Mouse (Mus musculus) right cerebral cortex, adult 18-20 months (tissue): ENCODE measurements around the gene Hist1h4d.
A peak's percentile ranks its signal among the peaks of the same experiment; 100 is the strongest.
"Not testable (repeated sequence)": the region's sequence is repeated elsewhere in the genome, so short reads cannot be mapped to it uniquely, and the experiment has no call there.

Source experiments
- DNase-seq: peaks from one replicate; pipeline ENCODE4 v3.0.0; 2022; ENCODE audit warnings: mixed read lengths

The Hist1h4d gene

DNA sequence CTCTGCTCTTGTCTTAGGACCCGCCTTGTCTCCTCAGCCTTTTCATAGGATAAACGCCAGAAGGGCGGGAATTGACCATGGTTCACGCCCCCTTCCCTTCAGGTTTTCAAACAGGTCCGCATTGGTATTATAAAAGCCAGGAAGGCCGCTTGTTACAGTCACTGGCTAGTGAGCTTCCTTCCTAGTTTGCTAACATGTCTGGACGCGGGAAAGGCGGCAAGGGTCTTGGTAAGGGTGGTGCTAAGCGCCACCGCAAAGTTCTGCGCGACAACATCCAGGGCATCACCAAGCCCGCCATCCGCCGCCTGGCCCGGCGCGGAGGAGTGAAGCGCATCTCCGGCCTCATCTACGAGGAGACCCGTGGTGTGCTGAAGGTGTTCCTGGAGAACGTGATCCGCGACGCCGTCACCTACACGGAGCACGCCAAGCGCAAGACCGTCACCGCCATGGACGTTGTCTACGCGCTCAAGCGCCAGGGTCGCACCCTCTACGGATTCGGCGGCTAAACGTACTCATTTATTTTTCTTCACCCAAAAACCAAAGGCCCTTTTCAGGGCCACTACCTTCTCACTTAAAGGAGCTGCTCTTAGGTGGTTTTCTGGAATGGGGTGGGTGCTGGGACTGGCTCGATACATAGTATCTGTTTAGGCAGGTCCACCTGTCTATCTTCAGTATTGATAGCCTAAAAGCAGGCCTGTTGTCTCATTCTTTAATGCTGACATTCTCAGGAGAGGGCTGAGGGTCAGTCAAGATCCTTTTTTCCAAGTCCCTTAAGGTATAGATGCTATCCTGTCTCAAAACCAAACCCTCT lies at the start of gene Hist1h4d:
Hist1h4d (plus strand) TSS at position 191 of the 811 bp plus-strand sequence.
- peak; percentile 96 for DNase-seq

DNA sequence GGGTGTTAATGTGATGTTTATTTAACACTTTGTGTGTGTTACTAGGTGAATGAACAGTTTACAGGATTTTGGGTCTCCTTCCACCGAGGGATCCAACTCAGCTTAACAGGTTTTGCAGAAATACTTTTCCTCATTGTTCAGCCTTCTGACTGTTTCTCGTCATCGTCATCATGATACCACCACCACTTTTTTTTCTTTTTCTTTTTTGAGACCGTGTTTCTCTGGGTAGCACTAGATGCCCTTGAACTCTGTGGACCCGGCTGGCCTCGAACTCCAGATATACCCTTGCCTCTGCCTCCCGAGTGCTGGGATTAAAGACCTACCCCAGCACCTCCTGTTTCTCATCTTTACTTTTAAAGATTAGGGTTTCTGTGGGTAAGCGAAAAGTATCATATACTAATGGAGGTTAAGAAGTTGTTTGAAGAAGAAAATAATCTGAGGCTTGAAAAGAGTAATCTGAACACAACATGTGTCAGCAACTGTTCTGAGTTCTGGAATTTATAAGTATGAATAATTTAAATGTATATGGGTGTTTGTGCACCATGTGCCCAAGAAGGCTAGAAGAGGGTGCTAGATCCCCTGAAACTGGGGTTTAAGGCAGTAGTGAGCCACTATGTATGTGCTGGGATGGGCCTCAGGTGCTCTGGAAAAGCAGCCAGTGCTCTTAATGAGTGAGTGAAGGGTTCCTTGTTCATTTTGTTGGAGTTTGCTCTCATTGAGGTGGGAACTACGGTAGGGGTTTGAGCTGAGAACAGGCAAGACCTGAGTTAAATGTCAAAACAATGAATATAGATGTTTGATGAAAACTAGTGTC lies 48.9 kb upstream of the Hist1h4d start:
- DNase-seq: no peak

DNA sequence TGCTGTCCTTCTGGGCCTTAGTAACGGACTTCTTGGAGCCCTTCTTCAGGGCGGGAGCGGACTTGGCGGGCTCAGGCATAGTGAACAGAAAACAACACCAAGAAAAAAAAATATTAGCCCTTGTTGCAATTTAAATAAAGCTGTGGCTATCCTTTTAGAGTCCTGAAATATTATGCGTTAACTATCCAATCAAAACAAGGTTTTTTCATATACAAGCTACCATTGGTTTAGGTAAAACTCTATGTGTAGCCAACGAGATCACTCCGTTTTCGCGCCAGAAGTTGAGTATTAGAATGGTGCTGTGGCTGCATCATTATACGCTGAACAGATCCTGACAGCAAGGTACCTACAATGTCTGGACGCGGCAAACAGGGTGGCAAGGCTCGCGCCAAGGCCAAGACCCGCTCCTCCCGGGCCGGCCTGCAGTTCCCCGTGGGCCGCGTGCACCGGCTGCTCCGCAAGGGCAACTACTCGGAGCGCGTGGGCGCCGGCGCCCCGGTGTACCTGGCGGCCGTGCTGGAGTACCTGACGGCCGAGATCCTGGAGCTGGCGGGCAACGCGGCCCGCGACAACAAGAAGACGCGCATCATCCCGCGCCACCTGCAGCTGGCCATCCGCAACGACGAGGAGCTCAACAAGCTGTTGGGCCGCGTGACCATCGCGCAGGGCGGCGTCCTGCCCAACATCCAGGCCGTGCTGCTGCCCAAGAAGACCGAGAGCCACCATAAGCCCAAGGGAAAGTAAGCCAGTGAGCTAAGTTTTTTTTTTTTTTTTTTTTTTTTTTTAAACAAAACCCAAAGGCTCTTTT lies 47.6 kb upstream of the Hist1h4d start, which contains the start of gene Hist1h2af:
Hist1h2af (plus strand) TSS at position 347 of the 808 bp plus-strand sequence.
- DNase-seq: peak; percentile 80

DNA sequence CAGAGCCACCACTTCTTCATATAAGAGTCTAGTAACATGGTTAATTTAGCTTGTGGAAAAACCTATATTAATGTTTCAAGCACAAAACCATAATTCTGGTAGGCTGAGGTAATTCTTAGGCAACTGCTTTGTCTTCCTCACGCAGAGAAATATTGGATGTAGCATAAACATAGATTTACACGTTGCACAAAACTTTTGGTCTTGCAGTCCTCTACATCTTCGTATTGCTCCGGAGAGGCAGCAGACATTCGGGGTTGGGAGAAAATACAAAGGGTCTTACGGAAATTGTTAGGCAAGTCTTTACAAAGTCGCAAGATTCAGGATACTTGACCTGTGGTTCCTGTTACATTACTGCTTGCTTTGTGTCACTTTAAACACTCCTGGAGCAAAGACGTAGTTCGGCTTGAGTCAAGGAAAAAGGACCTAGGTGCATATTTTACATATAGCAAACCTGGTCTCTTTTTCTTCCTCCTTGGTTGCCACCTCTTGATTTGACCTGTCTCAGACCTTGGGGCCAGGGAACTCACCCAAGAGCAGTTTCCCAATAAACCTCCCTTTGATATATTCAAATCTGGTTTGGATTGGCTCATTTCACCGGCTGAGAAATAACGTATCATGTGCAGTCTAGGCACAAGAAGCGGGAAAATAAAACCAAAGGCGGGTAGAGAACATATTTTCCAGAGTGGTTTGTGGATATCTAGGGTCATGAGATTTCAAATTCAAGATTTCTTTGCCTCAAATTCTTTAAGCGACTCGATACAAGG lies 46.8 kb upstream of the Hist1h4d start:
- DNase-seq: peak; percentile 37

DNA sequence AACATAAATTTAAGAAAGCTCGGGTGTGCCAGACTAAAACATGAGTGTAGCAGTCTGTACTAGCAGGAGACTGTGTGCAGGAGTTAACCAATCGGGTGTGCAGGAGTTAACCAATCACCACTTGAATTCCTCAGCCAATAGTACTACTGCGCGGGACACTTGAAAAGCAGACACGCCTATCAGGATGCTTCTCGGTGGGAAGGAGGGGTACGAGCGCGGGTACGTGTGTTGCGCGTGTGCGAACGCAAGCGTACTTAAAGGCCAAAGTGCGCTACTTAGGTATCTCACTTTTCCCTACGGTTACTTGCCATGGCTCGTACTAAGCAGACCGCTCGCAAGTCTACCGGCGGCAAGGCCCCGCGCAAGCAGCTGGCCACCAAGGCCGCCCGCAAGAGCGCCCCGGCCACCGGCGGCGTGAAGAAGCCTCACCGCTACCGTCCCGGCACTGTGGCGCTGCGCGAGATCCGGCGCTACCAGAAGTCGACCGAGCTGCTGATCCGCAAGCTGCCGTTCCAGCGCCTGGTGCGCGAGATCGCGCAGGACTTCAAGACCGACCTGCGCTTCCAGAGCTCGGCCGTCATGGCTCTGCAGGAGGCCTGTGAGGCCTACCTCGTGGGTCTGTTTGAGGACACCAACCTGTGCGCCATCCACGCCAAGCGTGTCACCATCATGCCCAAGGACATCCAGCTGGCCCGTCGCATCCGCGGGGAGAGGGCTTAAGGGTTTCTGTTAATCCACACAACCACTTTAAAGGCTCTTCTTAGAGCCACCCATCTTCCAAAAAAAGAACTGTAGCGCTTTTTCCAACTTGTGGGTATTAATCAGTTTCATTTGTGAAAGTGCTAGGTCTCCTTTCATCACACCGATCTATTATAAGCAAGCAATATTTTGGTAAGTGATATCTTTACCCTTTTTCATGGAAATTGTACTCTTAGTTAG lies 46.0 kb upstream of the Hist1h4d start, which contains the start of gene Hist1h3g:
Hist1h3g (plus strand) TSS at position 286 of the 939 bp plus-strand sequence.
- DNase-seq: peak; percentile 93

DNA sequence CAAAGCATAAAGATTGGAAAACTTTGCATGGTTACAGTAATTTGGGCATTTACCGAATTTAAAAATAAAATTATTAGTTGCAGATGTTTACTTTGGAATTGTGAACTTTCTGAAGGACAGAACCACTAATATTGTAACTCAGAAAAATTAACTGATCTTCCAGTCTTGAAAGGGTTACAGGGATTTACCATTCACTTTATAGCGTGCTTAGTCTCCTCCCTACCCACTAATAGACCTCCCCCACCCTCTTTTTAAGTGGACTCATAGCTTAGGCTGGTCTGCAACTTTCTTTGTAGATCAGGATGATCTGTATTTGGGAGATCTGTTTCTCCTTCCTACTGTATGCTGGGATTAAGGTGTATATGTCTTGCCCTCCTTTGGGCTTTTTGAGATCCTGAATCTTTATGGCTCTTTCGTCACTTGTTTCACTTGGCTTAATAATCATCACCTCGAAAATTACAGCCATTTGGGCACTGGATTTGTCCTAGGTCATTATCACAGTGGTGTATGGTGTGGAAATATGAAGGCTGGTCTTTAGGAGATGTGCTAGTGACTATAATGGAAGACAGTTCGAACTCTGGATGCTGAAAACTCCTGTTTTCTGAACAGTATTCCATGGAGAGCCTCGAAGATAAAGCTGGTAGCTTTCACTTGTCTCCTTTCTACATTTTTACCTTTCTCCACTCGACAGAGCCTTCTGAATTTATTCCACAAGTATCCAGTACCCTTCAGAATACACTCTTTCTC lies 45.1 kb upstream of the Hist1h4d start:
- no peak for DNase-seq

DNA sequence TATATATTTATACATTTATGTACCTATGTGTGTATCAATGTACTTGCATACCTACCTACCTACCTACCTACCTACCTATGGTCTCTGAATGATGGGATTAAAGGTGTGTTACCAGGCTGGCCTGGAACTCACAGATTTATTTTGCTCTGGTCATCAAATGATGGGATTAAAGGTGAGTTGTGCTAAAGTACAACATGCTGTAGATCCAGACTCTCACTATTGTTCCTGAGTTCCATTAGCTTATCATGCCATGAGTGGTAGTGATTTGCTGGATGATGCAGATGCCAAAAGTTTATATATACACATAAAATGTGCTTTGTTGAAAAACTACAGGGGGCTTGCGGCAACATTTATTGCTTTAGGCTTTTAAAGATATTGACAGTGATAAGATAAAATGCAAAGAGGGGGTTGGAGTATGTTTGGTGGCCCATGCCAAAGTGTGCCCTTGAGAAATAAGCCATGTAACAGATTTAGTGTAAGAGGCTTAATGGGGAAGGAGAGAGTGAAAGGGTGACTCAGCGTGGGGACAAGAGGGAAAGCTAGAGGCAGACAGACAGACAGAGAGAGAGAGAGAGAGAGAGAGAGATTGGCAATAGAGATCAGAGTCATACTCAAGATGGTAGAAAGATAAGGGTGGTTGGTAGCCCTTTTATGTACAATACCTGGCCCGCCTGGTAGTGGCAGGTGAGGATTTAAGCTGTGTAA lies 44.2 kb upstream of the Hist1h4d start:
- DNase-seq: no peak

DNA sequence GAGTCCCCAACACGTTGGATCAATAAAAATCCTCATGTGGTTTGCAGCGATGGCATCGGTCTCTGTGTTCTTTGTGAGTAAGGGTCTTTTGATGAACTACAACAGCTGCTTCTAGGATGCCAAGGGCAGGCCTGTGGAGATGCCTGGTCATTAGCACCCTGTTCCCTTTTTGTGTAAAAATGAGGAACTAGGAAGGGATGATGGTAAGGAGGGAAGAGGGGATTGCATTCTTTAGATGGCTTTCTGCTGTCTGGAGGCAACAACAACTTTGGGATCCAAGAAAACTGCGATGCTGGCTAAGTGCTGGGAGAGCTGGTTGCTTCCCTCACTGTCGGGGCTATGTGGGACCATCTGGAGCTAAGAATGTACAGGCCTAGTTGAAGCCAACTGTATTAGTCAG lies 43.1 kb upstream of the Hist1h4d start:
- DNase-seq: no peak

DNA sequence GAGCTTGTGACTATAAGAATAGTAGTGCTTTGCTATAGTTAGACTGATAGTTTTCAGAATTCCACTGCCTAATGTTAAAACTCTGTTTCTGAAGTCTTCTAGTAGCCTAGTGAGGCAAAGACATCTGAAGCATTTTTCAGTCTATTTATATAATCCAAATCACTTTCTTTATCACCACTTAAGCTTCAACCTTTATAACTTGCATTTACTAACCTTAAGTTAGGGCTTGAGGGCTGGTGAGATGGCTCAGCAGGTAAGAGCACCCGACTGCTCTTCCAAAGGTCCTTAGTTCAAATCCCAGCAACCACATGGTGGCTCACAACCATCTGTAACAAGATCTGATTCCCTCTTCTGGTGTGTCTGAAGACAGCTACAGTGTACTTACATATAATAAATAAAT lies 41.6 kb upstream of the Hist1h4d start:
- not testable (repeated sequence) for DNase-seq

DNA sequence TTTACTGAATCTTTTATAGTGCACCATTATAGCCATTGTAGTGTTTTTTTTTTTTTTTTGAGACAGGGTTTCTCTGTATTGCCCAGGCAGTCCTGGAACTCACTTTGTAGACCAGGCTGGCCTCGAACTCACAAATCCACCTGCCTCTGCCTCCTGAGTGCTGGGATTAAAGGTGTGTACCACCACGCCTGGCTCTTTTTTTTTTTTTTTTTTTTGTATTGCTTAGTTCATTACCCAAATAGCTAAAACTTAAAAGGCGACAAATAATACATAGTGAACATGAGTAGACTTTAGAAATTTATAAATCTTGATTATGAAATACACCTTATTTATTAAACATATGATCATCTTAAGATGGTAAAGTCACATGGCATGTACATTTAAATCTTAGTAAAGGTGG lies 39.9 kb upstream of the Hist1h4d start:
- no peak for DNase-seq

DNA sequence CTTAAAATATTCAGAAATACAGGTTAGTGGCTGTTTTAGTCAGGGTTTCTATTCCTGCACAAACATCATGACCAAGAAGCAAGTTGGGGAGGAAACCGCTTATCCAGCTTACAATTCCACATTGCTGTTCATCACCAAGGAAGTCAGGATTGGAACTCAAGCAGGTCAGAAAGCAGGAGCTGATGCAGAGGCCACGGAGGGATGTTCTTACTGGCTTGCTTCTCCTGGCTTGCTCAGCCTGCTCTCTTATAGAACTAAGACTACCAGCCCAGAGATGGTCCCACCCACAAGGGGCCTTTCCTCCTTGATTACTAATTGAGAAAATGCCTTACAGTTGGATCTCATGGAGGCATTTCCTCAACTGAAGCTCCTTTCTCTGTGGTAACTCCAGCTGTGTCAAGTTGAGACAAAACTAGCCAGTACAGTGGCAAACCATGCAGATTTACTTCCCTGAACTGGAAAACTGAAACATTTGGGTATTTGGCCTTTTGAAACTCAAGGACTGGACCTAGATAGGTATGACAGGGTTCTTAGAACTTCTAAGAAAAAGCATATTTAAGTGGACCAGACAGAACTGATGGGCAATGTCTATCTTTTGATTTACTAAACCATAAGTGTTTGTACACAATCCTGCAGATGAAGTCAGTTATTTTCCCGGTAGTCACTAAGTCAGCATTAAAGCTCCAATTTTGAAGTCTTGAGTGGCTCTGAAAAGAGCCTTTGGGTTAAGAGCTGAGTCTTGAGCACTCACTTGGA lies 39.0 kb upstream of the Hist1h4d start:
- not testable (repeated sequence) for DNase-seq

DNA sequence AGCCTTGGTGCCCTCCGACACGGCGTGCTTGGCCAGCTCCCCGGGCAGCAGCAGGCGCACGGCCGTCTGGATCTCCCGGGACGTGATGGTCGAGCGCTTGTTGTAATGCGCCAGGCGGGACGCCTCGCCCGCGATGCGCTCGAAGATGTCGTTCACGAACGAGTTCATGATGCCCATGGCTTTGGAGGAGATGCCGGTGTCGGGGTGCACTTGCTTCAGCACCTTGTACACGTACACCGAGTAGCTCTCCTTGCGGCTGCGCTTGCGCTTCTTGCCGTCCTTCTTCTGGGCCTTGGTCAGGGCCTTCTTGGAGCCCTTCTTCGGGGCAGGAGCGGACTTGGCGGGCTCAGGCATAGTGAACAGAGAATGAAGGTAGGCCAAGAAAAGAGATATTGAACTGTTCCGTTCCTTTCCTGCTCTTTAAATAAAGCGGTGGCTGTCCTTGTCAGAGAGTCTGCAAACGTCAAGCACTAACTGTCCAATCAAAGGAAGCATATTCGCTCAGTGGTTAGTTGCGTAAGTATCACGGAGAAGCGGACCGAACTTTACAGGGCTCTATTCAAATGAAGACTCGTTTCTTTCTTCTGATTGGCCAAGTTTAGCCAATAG lies 38.3 kb upstream of the Hist1h4d start, which contains the start of gene Hist1h2bh:
Hist1h2bh (minus strand) TSS at position 394 of the 609 bp plus-strand sequence.
- DNase-seq: peak; percentile 89

DNA sequence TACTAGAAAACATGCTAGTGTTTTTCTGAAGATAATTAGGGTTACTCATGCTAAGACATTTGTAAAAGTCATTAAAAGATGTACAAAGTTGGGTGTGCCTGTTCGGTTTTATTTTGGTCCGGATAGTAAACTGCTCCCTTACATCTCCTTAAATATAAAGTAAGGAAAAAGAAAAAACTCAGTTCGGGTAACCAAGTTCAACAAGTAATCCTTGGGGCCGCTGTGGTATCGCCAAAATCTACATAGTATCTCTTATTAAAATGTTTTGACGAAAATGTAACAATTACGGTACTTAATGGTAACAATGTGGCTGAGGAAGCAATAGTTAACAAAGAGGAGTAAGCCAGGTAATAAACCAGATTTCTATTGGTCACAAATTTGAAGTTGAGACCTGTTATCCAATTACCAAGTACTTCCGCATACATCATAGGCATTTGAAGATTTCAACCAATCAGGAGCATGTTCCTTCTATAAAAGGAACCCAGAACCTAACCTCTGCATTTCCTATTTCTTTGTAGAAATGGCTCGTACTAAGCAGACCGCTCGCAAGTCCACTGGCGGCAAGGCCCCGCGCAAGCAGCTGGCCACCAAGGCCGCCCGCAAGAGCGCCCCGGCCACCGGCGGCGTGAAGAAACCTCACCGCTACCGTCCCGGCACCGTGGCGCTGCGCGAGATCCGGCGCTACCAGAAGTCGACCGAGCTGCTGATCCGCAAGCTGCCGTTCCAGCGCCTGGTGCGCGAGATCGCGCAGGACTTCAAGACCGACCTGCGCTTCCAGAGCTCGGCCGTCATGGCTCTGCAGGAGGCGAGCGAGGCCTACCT lies 37.2 kb upstream of the Hist1h4d start, which contains the start of gene Hist1h3f:
Hist1h3f (plus strand) TSS at position 88 of the 822 bp plus-strand sequence.
- DNase-seq: peak; percentile 83

DNA sequence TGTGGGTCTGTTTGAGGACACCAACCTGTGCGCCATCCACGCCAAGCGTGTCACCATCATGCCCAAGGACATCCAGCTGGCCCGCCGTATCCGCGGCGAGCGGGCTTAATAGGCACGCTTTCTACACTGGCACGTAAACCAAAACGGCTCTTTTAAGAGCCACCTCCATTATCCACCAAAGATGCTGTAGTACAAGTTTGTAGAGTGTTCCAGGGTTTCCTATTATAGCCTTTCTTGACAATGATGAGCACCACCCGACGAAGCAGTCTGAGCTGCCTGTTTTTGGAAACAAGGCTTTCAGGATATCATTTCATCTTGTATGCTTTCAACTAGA lies 36.6 kb upstream of the Hist1h4d start:
- not testable (repeated sequence) for DNase-seq

DNA sequence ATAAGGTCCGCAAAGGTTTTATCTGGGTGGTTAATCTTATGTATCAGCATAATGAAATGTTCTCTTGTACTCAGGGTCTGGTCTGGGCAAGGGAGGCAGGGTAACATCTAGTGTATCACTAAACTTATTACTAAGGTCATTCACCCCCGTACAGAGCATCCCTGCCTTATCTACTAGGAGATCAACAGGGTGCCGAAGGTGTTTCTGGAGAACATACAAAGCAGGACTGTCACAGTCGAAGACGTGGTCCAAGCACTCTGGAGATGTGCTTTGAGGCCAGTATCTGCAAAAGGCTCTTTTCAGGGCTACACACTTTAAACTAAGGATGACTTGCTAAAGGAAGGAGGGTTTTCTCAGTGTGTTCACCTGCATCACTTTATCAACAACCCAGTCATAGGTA lies 34.7 kb upstream of the Hist1h4d start:
- no peak for DNase-seq

DNA sequence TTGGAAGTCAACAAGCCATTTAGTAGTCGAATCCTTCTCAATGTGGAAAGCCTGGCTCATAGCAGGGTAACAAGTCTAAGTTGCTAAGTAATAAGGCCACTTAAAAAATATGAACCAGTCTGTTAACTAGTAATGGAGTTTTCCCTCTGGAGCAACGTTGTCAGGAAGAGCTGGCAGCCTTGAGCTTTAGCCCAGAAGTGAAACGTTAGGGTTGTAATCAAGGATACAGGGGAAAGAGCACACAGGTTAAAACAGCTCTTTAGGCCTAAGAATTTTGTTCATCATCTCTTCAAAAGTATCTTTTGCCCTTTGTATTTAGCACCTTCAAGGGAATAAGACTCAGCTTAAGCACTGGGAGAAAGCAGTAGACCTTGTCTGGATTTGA lies 30.6 kb upstream of the Hist1h4d start:
- DNase-seq: no peak

DNA sequence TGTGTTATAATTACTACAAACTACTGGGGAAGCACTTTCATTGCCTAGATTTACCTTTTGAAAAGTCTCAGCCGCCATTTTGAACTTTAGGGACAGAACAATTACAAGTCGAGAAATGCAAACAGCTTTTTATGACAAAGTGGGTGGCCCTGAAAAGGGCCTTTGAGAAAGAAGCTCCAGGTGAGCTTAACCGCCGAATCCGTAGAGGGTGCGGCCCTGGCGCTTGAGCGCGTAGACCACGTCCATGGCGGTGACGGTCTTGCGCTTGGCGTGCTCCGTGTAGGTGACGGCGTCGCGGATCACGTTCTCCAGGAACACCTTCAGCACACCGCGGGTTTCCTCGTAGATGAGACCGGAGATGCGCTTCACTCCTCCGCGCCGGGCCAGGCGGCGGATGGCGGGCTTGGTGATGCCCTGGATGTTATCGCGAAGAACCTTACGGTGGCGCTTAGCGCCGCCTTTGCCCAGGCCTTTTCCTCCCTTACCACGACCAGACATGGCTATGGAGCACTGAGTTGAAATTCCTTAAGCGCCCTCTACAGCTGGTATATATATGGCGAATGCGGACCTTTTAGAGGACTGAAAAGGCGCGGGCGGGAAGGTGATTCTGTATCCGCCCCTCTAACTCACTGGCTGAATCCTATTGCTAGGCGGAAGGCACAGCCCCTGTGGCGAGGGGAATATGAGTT lies 30.1 kb upstream of the Hist1h4d start, which contains the start of gene Hist1h4f:
Hist1h4f (minus strand) TSS at position 503 of the 689 bp plus-strand sequence.
- peak; percentile 93 for DNase-seq
